Mouse (Mus musculus) embryonic facial prominence, embryonic 10.5 days (tissue): ENCODE data around the gene Pisd. TPM values are rescaled to one million over a fixed set of nuclear protein-coding genes. Genes with fewer than 3 reads are reported as not detected.
"Not testable (repeated sequence)": the region's sequence is repeated elsewhere in the genome, so short reads cannot be mapped to it uniquely, and the experiment has no call there.

ENCODE experiments used
- DNase-seq: peaks from one replicate; pipeline ENCODE4 v3.0.0-alpha.2; 2017; ENCODE audit warnings: low spot score
- H3K27ac ChIP-seq: fragments of 300-500 bp; sonication (generic); replicated peaks from 2 replicates; pipeline ENCODE4 v1.5.1; 2016; ENCODE audit warnings: mild to moderate bottlenecking
- H3K27me3 ChIP-seq: fragments of 300-500 bp; sonication (generic); replicated peaks from 2 replicates; pipeline ENCODE4 v1.6.1; 2016; ENCODE audit warnings: low read depth, mild to moderate bottlenecking; ENCODE audit not compliant: poor library complexity, severe bottlenecking
- H3K36me3 ChIP-seq: fragments of 300-500 bp; sonication (generic); replicated peaks from 2 replicates; pipeline ENCODE4 v1.6.1; 2016; ENCODE audit warnings: mild to moderate bottlenecking, moderate library complexity
- H3K4me1 ChIP-seq: fragments of 300-500 bp; sonication (generic); 2 replicates; pipeline ENCODE4 v1.6.1; 2016
- H3K4me3 ChIP-seq: fragments of 300-500 bp; sonication (generic); 2 replicates; pipeline ENCODE4 v1.5.1; 2016; ENCODE audit warnings: mild to moderate bottlenecking, moderate library complexity
- H3K9me3 ChIP-seq: fragments of 300-500 bp; sonication (generic); 2 replicates; pipeline ENCODE4 v1.6.1; 2016; ENCODE audit warnings: mild to moderate bottlenecking
- WGBS: fragments of 180-500 bp; shearing (Covaris S2); methylation state at CpG from one replicate; pipeline ENCODE4 v1.1.7; 2016; 5-methylcytosine and 5-hydroxymethylcytosine counted together
- polyA plus RNA-seq: library from polyadenylated mRNA; unstranded; fragments of >200 nt; fragmentation: Nextera tagmentation; extraction: Ambion mirVana; gene quantifications from 2 replicates; pipeline ENCODE4 v1.2.1, GENCODE M21; 2016

Pisd gene
- polyA plus RNA-seq, 1 experiment from 2014 or later, result 76.0 TPM

DNA sequence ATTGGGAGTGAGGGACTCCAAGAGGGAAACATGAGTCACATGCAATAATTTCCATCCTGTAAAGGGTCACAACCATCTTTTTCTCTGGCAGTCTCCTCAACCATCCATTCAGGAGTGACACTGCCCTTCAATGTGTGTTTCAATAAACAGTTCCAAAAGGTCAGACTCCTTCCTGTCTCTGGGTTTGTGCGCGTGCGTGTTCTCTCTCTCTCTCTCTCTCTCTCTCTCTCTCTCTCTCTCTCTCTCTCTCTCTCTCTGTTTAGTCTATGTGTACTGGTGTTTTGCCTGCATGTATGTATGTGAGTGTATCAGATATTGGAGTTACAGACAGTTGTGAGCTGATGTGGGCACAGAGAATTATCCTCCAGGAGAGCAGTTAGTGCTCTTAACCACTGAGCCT, 18.4 kb downstream of the Pisd start:
- 96% methylated on average over 3 of the region's 3 CpGs for WGBS
- Histone ChIP-seq H3K27me3 (no peaks in the 10 kb centered on the region), H3K4me1 (no peaks in the 10 kb centered on the region), H3K27ac (no peak overlapping the region), H3K4me3 (no peak overlapping the region), H3K9me3 (no peaks in the 10 kb centered on the region), H3K36me3 (peaks cover 47% of the 10 kb centered on the region)
- DNase-seq, result no peak

DNA sequence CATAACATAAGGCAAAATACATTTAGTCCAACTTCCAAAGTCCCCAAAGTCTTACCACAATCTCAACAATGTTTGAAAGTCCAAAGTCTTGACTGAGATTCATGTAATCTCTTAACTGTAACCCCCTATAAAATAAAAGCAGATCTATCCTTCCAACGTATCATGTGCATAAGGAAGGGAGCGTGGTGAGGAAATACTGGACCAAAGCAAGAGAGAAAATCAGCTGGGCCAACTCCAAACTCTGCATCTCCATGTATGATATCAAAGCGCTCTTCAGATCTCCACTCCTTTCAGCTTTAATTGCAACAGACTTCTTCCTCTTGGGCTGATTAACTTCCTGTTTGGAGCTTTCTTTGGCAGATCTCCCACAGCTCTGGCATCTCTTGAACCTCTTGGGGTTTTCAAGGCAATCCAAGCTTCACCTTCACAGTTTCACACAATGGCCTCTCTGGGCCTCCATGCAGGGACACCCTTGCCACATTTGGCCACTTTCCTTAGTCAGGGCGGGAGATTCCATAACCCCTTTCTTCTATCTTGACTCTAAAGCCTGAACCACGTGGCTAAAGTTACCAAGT, 23.8 kb downstream of the Pisd start:
- no peak for DNase-seq

DNA sequence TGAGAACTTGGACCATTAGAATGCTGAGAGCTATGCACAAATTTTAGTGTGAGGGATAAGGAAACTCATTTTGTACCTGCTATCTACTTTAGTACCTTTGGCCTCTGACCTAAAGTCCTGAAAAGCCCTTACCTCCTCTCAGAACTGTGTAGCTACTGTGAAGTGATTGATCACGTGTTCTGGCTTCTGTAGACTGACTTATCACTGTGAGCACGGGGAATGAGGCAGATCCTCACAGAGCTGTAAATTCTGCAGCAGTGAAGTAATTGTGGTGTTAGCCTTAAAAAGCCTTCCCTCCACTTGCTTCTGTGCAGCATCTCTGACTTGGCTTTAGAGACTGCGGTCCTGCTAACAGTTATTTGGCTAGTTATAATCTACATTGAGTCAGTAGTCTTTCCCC, 24.7 kb downstream of the Pisd start:
- H3K27me3 ChIP-seq, result no peaks in the 10 kb centered on the region
- peaks cover 49% of the 10 kb centered on the region for H3K36me3 ChIP-seq
- no peak for DNase-seq
- no peak overlapping the region for H3K4me3 ChIP-seq
- no peaks in the 10 kb centered on the region for H3K4me1 ChIP-seq
- no peaks in the 10 kb centered on the region for H3K9me3 ChIP-seq
- no peak overlapping the region for H3K27ac ChIP-seq
- WGBS, result 88% methylated on average over 3 of the region's 3 CpGs

More for the DNA sequence above, 23.8 kb downstream of the Pisd start:
- H3K36me3 ChIP-seq, result peaks cover 46% of the 10 kb centered on the region
- no peaks in the 10 kb centered on the region for H3K27me3 ChIP-seq
- no peaks in the 10 kb centered on the region for H3K4me1 ChIP-seq
- no peak overlapping the region for H3K4me3 ChIP-seq
- H3K27ac ChIP-seq, result no peak overlapping the region
- 93% methylated on average over 5 of the region's 5 CpGs for WGBS
- H3K9me3 ChIP-seq, result no peaks in the 10 kb centered on the region

DNA sequence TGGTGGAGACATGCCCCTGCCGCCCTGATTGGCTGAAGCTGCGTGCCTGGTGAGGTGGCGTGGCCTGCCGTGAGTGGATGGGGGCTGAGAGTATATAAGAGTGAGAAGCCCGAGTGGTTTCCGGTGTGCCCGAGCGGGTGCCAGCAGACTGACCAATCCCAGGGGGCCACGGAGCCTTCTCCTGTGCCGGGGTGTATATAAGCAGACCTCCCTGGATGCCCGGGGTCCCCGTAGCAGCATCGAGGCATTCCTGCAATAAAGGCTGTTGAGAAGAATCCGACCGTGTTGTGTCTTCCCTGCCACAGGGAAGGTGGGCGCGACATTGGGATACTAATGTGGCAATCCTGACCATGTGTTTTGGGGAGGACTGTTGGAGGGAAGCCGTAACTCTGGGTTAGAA, 25.1 kb downstream of the Pisd start:
- not testable (repeated sequence) for H3K27me3 ChIP-seq, H3K27ac ChIP-seq, H3K9me3 ChIP-seq, H3K4me1 ChIP-seq, DNase-seq, H3K4me3 ChIP-seq
- peaks cover 49% of the 10 kb centered on the region for H3K36me3 ChIP-seq
- WGBS, result 94% methylated on average over 18 of the region's 18 CpGs

DNA sequence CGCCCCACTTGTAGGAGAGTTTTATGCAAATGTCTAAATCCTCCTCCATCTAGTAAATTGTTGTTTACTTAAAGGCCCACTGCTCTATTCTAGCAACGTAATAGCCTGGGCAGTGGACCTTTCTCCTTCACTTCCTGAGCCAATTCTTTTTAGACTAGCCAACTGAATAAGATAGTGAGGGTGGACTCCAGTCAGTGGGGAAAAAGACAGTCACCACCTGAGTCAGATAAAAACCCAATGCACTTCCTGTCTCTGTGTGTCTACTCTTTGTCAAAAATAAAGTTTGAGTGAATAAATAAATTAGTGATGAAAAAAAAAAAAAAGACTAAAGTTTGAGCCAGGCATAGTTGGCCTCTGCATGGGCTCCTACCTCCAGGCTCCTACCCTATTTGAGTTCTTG, 25.8 kb downstream of the Pisd start:
- no peak for DNase-seq
- H3K9me3 ChIP-seq, result no peaks in the 10 kb centered on the region
- H3K27me3 ChIP-seq, result no peaks in the 10 kb centered on the region
- H3K4me1 ChIP-seq, result no peaks in the 10 kb centered on the region
- no peak overlapping the region for H3K4me3 ChIP-seq
- WGBS, result 82% methylated on average over 2 of the region's 2 CpGs
- peaks cover 45% of the 10 kb centered on the region for H3K36me3 ChIP-seq
- H3K27ac ChIP-seq, result no peak overlapping the region

DNA sequence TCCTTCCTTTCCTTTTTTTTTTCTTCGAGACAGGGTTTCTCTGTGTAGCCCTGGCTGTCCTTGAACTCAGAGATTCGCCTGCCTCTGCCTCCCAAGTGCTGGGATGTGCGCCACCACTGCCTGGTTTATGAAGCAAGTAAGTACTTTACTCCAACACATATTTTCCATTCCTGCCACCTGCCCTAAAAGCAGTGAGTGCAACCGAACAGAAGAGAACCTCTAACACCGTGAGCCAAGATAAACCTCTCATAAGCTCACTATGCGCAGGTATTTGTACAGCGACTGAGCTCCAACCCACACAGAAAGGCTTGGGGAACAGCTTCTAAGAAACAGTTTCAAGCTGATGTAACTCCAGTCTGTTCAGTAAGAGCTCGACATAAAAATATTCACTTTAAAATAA, 29.3 kb downstream of the Pisd start:
- H3K4me1 ChIP-seq, result no peaks in the 10 kb centered on the region; the same call in none of the 2 replicates
- 92% methylated on average over 8 of the region's 8 CpGs for WGBS
- no peaks in the 10 kb centered on the region for H3K27me3 ChIP-seq
- no peaks in the 10 kb centered on the region for H3K9me3 ChIP-seq
- H3K4me3 ChIP-seq, result no peak overlapping the region
- no peak overlapping the region for H3K27ac ChIP-seq
- H3K36me3 ChIP-seq, result peaks cover 12% of the 10 kb centered on the region
- DNase-seq, result no peak

DNA sequence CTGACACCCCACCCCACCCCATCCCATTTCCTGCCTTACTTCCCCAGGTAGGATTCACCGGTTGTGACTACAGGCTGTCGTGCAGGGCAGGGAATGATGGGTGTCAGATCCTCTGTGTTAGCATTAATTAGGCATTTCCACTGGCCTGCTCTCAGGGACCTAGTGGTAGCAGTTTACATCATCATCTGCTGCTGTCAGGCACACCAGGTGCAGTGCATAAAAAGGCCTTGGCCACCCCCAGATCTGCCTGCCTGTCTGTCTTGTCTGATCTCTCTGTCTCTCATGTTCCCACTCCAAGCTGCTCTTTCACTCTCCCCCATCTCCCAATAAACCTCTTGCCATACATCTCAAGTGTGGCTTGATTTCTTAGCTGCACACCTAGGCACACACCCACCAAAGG, 33.7 kb downstream of the Pisd start:
- peaks cover 5% of the 10 kb centered on the region for H3K4me1 ChIP-seq
- DNase-seq, result no peak
- WGBS, result 67% methylated on average over 2 of the region's 2 CpGs
- H3K9me3 ChIP-seq, result no peaks in the 10 kb centered on the region
- no peak overlapping the region for H3K27ac ChIP-seq
- H3K36me3 ChIP-seq, result peaks cover 4% of the 10 kb centered on the region; the same call in 1 of the 2 replicates
- H3K27me3 ChIP-seq, result no peaks in the 10 kb centered on the region
- H3K4me3 ChIP-seq, result no peak overlapping the region

DNA sequence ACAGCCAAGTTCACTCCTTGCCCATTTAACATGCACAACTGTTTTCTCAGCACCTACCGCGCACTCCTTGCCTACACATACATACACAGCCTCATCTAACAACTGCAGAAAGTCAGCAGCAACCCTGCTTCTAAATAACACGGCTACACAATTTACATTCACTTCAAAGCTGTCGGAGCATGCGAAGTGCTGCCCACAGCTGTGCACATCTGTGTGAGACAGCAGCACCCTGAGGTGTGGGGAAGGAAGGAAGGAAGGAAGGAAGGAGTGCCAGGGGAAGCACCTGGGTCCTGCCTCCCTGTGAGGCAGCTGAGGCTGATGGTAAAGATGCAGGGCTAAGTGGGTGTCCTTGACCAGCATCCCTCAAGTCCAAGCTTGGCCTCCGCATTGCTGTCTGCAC, 36.5 kb downstream of the Pisd start:
- DNase-seq, result no peak
- Histone ChIP-seq H3K36me3 (no peaks in the 10 kb centered on the region), H3K27ac (no peak overlapping the region), H3K4me1 (peaks cover 21% of the 10 kb centered on the region), H3K4me3 (no peak overlapping the region), H3K9me3 (no peaks in the 10 kb centered on the region), H3K27me3 (no peaks in the 10 kb centered on the region)
- WGBS, result 96% methylated on average over 6 of the region's 6 CpGs

DNA sequence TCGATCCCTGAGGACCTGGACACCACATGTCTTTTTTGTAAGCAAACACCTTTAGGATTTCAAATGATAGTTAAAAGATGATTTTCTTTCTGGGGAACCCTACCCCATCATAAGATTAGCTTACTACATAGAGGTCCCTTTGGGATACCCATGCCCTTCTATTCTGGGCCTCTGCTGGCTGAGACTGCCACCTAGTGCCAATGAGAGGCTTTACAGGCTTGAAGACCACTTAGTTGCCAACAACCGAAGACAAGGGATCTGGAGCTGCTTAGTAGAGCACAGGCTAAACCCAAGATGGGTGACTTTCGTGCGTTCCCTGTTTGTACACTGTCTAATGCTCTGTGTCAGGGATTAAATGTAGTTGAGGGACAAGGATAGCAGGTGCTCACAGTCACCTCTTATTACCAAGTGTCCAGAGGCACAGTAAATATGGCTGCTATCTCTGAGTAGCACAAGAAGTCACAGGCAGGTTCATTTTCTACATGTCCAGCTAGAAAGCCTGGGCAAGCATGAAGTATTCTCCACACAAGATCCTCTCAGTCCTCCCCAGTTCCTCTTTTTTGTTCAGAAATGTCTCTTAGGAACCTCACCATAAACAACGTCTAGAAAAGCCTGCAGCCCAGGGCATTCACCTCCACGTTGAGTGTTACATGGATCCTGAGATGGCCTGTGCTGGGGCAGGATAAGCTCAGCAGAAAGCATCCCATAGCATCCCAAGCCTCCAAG, 37.6 kb downstream of the Pisd start:
- Histone ChIP-seq H3K27ac (no peak overlapping the region), H3K4me1 (peaks cover 26% of the 10 kb centered on the region), H3K27me3 (no peaks in the 10 kb centered on the region), H3K9me3 (no peaks in the 10 kb centered on the region), H3K36me3 (no peaks in the 10 kb centered on the region), H3K4me3 (no peak overlapping the region)
- DNase-seq, result peak; percentile 54
- WGBS, result 69% methylated on average over 6 of the region's 6 CpGs

DNA sequence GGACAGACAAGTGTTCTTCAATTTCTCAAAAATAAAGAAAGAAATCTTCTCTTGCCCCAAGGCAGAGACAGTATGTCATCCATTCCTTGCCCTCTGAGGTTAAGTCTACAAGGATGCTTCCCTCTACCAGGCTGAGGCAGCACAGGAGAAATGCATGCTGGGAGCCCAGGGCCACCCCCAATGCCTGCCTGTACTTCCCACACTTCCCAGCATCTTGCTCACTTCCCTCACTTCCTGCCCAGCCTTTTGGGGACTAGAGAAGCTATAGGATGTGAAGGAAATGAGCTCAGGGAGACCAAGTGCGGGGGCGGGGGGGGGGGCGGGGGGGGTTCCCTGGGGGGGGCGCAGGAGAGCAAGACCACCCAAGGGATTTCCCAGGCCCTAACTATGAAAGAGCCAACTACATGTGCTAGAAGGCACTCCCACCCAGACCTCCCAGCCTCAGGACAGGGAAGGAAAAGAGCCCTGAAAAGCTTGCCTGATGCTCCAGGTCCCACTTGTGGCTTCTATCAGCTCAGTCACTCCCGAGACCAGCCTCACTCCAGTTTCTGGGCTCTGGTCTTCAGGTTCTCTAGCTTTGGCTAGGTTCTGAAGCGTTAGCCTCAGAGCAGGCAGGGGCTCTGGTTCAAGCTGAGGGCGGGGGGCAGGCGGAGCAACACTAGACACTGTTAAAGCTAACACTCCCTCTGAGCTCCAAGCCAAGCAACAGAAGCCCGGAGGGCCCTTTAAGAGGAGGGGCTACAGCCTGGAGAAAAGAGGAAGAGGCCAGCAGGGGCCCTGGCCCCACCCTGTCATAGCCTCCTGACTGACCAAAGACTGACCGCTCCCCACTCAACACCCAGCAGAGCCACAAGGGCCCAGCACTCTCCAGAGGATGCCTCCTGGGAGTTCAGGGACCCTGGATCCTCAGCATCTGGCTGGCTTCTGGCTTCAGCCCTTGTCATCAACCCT, 39.5 kb downstream of the Pisd start:
- H3K27me3 ChIP-seq, result no peaks in the 10 kb centered on the region
- peak overlapping the region; percentile 50 for H3K4me3 ChIP-seq
- H3K27ac ChIP-seq, result peak overlapping the region; percentile 79
- 0 out of 2 replicates have a peak, but pooled peaks cover 2% of the 10 kb centered on the region for H3K36me3 ChIP-seq
- no peaks in the 10 kb centered on the region for H3K9me3 ChIP-seq
- WGBS, result 8% methylated on average over 10 of the region's 10 CpGs
- H3K4me1 ChIP-seq, result peaks cover 37% of the 10 kb centered on the region
- DNase-seq, result peak; percentile 67

DNA sequence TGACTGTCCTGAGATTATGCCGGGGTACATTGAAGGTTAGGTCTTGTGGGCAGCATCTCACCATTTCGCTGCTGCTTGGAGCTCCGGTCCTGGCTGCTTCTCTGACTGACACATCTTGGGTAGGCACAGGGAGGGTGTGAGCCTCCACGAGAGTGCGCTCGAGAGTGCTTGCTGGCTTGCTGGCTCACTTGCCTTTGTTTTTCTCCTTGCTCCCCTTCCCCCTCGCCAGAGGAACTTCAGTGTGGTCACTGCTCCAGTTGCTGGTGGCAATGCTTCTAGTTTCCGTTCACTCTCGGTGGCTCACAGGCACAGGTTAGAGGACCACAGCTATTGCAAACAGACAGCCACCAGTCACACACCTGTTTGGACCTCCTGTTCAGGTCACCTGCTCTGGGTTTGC, 43.3 kb downstream of the Pisd start:
- no peak overlapping the region for H3K4me3 ChIP-seq
- WGBS, result 60% methylated on average over 9 of the region's 9 CpGs
- H3K4me1 ChIP-seq, result peaks cover 36% of the 10 kb centered on the region
- no peaks in the 10 kb centered on the region for H3K27me3 ChIP-seq
- no peaks in the 10 kb centered on the region for H3K9me3 ChIP-seq
- peaks cover 17% of the 10 kb centered on the region for H3K36me3 ChIP-seq
- DNase-seq, result peak; percentile 21
- H3K27ac ChIP-seq, result peak overlapping the region; percentile 41; the same call in 1 of the 2 replicates

DNA sequence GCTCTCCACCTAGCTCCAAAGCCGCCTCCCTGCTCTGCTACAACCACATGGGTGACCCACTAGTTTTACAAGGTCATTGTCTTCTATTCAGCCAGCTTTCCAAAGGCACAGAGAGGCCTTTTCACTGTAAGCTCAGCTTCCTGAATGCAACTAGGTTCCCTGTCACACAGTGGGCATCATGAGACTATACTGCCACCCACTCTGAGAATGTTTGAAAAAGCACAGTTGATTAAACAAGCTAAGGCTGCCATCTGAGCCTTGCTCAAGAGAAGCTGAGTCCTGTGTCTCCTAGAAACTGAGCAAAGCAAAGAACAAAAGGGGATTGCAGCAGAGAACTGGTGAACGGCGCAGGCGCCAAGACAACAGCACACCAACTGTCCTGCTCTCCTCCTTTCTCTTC, 44.1 kb downstream of the Pisd start:
- not testable (repeated sequence) for H3K9me3 ChIP-seq, H3K27ac ChIP-seq, H3K4me3 ChIP-seq, DNase-seq, H3K27me3 ChIP-seq
- Histone ChIP-seq H3K4me1 (peaks cover 29% of the 10 kb centered on the region), H3K36me3 (peaks cover 25% of the 10 kb centered on the region)
- 82% methylated on average over 4 of the region's 4 CpGs for WGBS
